Mouse (Mus musculus): ENCODE results near the gene Grpel1.

DNA sequence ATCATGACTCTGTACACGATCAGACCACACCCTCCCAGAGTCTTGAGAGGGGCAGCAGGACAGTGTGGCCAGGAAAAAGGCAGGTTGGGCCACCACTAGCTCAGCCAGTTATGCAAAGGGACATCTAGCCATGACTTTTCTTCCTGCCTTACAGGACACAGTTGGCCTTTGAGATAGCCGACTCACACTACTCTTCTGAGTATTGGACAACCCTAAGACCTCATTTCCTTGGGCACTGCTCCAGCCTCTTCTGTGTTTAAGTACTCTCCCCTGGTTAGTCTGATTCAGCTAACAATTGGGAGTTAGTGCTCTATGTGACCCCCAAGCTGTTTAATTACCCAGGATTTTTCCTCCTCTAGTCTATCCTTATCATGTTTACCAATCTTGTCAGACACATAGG is 14.9 kb downstream of the Grpel1 start:
- TF ChIP-seq POLR2A (IDR thresholded peaks at IDR 0.05; ENCODE audit: extremely low read depth, insufficient read depth, low read length) (no peak), CTCF (IDR thresholded peaks at IDR 0.05; ENCODE audit: extremely low read depth, insufficient read depth, low read length) (no peak)
